Mouse (Mus musculus) heart, postnatal 10 days (tissue): ENCODE measurements at regions not wholly inside any gene's neighbourhood (a gene's known extent, or its start where the extent isn't known, plus 50 kb on each side); places are given as distances from the start of the nearest gene placed in this dataset.

Experiments
- DNase-seq, 2 experiments: peaks; one replicate each; pipeline ENCODE4 v3.0.0; 2021
- intact Hi-C: fragments of 180-260 bp; cut with DNase I; formaldehyde crosslinking; loops from one replicate; pipeline ENCODE4 v1.15.1; 2025

- no peak for DNase-seq
- intact Hi-C loops = no loop called here
Observed at GRCm38 (mm10) chr3:66462341-66462740, 165.7 kb upstream of the Veph1 start.

- DNase-seq = no peak
- intact Hi-C loops = no loop called here
Observed at GRCm38 (mm10) chr3:66446274-66447159, 149.9 kb upstream of the Veph1 start.

- DNase-seq = no peak
- intact Hi-C loops = no loop called here
Observed at GRCm38 (mm10) chr3:66433216-66433615, 136.6 kb upstream of the Veph1 start.

- intact Hi-C loops = no loop called here
- DNase-seq = no peak
Observed at GRCm38 (mm10) chr3:66430187-66430586, 133.6 kb upstream of the Veph1 start.

- DNase-seq = no peak
- intact Hi-C loops = no loop called here
Observed at GRCm38 (mm10) chr3:66422445-66423037, 125.9 kb upstream of the Veph1 start.

GRCm38 (mm10) chr3:66410706-66411277 lies 114.2 kb upstream of the Veph1 start:
- intact Hi-C loops = loop anchor here (2.0 to 5.0 kb wide), 4 partner anchors 152 to 934 kb away; no protein-coding TSS in a partner anchor
- peak; percentile 30 to 46 for DNase-seq

GRCm38 (mm10) chr3:66408791-66409190 lies 112.2 kb upstream of the Veph1 start:
- no peak for DNase-seq
- intact Hi-C loops = no loop called here

GRCm38 (mm10) chr3:66405645-66406044 lies 109.0 kb upstream of the Veph1 start:
- intact Hi-C loops = no loop called here
- no peak for DNase-seq

- DNase-seq = no peak
- intact Hi-C loops = no loop called here
Observed at GRCm38 (mm10) chr3:66403707-66404106, 107.1 kb upstream of the Veph1 start.

- intact Hi-C loops = no loop called here
- DNase-seq = peak; percentile 3 to 4
Observed at GRCm38 (mm10) chr3:66400791-66401568, 104.3 kb upstream of the Veph1 start.

- DNase-seq = peak in 1 of 2 experiments; percentile 7
- intact Hi-C loops = no loop called here
Observed at GRCm38 (mm10) chr3:66398214-66399150, 101.8 kb upstream of the Veph1 start.

- intact Hi-C loops = no loop called here
- no peak for DNase-seq
Observed at GRCm38 (mm10) chr3:66375088-66375910, 78.7 kb upstream of the Veph1 start.

- intact Hi-C loops = no loop called here
- no peak for DNase-seq
Observed at GRCm38 (mm10) chr3:66374603-66375002, 78.0 kb upstream of the Veph1 start.

- intact Hi-C loops = no loop called here
- DNase-seq = no peak
Observed at GRCm38 (mm10) chr3:66373807-66374575, 77.4 kb upstream of the Veph1 start.
